Mouse (Mus musculus) WW6 (cell line): ENCODE measurements at regions not wholly inside any gene's neighbourhood (a gene's known extent, or its start where the extent isn't known, plus 50 kb on each side); places are given as distances from the start of the nearest gene placed in this dataset.
"Not testable (repeated sequence)": the region's sequence is repeated elsewhere in the genome, so short reads cannot be mapped to it uniquely, and the experiment has no call there.

Experiments used
- DNase-seq: peaks from one replicate; pipeline ENCODE4 v3.0.0-alpha.2; 2013; ENCODE audit warnings: low read depth, low spot score

DNA sequence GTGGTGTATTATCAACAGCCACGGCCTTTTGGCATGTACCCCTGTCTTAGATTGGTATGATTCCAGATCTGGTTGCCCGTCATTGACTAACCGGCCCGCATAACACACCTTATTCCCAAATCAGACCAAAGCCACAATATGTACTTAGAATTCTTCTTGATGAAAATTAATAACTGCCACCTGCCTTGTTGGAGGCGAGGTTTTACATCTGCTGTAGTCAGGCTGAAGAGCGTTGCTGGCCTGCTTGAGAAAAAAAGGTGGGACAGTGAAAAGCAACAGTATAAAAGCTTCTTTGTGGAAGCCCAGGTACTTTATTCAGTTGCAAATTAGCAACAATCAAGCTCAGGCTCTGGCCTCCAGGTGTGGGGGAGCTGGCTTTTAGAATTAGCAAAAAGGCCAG lies 223.6 kb upstream of the Car8 start:
- not testable (repeated sequence) for DNase-seq

DNA sequence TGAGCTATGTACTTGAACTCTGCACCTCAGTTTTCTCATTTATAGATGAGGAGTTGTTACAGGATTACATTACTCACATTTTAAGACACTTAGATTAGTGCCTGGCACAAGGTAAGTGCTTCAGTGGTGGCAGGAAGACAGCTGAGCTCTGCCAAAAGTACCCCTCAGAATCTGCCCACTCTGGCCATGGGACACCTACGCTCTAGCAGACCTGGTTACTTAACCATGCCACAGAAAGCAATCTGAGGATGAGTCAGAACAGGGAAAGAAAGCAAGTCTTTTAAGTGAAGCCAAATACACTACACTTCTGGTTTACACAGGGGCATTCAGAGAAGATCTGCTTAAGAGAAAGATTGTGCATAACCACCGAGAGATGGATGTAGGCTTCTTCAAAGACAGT lies 215.5 kb upstream of the Car8 start:
- no peak for DNase-seq

DNA sequence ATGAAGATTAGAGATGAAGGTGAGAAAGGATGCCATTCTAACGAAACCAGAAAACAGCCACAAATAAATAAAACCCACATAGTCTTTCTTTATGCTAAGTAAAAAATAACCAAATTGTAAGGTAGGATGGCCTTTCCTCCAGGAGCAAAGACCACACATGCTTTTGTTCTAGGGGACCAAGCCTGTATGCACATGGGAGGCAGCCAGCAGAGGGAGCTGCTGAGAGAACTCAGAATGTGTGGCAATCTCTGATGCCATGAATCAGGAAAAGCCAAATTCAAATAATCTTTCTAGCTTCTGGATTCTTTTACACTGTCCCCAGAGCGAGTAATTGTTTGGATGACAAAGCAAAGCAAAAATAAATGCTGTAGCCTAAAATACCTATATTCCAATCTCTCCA lies 193.6 kb upstream of the Car8 start:
- no peak for DNase-seq

DNA sequence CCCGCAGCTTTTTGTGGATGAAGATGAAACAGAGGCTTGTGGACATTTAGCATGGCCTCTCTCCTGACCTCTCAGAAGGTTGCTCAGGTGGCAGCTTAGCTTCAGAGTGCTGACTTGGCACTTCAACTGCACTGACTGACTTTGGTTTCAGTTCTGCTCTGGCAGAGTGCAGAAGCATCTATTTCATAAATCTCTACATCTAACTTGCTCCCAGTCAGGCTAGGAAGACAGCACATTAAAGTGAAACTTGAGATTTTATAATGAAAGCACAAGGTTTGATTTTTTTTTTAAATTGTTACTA lies 192.1 kb upstream of the Car8 start:
- no peak for DNase-seq

DNA sequence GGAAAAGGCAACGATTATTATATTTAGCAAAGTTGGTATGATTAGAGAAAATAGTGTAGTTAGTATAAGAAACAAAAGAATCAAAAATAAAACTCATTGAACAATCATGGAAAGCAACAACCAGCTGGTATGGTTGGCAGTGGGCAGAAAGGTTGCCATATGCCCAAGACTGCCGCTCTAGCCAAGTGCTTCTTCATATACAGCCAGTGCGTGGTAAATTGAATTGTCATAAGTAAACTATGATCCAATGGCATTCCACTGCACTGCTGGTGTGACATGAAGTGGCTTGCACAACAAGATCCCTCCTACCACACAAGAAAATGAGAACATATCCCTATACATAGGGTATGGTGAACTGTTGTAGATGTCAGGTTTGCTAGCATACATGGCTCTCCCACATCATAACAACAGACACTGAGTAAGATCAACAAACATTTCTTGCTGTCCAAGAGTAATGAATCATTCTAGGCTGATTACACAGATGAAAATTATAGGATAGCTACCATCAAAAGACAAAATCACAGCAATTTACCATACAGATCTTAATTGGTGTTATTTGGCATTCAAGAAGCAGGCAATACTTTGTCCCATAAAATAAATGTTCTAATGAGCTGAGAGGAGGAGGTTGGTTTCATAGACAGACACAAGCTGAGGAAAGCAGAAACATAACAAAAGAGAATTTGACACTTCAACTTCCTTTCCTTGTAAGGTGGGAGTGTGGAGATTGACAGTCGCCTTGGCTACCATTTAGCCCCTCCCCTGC lies 191.6 kb upstream of the Car8 start:
- no peak for DNase-seq

DNA sequence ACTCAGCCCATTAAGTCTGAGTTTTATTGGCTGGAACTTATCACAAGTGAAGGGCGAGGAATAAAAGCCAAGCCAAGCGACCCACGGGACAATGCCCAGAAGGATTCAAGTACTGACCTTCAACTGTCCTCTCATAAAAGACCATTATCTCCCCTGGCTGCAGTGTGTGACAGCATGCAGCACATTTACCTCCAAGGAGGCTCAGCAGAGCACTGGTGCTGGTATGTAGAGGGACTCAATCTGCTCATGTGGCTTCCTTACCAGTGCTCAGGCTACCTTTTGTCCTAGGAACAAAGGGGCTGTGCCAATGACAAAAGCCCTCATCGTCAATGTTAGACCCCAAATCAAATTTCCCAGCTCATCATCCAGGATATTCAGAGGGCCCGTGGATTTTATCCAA lies 190.9 kb upstream of the Car8 start:
- no peak for DNase-seq

DNA sequence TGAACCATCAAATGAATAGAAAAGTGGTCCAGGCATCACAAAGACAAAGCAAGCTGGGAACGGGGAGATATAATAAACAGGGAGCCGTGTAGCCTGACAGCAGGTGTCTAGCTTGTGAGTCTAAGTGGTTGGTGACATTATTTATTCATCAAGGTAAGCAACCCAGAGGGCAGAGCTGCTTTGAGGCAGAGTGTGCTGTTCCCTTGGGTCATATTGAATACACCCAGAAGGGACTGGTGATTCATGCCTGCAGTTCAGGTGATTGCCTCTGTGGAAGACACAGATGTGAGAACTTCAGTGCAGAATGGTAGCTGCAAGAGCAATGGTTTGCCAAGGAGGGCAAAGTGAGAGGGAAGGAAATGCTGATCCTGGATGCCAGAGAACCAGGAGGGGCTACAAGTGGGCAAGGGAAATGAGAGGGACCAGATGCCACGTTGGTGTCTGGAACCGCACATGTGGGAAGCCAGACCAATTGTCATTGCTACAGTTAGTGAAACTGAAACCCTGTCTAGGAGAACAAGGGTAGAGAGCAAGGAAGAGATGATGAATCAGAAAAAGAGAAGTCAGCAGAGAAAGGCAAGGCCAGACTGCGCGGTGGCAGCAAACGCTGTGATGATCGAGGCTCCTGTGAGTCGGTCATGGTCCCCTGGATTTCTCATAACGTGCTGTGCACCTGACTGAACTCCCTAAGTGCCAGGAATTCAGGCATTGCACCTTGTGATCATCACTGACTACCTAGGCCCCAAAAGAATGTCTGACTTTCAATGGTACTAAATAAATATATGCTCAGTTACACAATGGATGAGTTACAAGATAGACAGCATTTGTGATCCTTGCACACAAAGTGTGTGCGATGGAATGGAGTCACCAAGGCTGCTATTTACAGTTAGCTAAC lies 190.0 kb upstream of the Car8 start:
- DNase-seq: no peak

DNA sequence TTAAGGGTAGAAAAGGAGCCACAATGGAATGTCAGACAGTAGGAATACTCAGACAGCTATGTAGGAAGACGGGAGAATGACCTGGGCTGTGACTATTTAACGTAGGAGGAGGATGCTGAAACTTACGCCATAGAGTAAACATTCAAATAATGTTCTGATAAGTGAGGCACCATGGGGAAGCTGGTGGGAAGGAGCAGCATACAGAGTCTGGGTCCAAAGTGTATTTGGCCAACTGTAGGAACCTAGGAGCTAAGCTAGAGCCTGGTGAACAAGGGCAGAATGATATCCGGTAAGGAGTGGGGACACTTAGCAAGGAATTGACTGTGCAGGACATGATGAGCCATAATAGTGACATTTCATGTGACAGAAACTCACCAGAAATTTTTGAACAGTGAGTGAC lies 189.0 kb upstream of the Car8 start:
- DNase-seq: no peak

DNA sequence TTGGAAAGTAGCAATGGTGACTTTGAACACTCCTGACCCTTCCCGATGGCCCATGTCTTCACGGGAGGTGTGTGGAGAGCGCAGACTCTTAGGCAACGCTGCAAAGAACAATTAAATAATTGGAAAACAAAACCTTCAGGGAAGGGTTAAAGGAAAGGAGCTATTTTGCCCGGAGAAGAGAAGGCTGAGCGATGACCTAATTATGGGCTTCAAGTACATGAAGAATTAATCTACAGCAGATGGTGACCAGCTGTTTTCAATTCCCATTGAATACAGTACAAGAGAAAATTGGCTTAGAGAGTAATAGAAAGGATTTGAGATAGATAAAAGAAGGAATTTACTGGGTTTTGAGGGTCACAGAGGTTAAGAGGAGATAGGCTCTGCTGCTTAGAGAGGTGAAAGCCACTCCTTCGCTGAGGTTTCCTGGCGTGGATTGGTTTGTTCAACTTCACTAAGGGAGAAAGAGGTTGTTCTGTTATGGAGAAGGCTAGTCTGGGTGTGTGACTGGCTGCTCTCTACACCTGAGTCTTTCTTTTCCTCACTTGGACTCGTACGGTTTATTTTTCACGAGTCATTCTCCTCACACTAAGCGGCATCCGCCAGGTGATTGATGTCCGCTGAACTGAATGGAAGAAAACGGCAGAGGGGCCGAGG lies 184.7 kb upstream of the Car8 start:
- no peak for DNase-seq

DNA sequence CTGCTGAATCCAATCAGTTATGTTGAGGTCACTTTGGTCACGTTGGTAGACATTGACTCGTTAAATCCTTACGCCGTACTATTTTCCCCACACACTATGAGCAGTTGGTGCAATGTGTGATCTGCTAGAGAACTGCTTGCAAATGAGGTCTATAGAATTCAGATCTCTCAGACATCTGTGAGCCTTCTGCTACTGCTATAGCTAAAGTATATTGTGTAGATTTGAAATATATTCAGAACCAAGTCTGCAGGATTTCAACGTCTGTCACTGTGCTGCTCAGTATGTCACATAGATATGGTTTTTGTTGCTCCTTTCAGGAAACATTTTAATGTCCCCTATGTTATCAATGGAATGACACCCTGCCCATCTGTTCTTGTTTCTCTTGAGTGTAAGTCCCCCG lies 182.4 kb upstream of the Car8 start:
- DNase-seq: no peak

DNA sequence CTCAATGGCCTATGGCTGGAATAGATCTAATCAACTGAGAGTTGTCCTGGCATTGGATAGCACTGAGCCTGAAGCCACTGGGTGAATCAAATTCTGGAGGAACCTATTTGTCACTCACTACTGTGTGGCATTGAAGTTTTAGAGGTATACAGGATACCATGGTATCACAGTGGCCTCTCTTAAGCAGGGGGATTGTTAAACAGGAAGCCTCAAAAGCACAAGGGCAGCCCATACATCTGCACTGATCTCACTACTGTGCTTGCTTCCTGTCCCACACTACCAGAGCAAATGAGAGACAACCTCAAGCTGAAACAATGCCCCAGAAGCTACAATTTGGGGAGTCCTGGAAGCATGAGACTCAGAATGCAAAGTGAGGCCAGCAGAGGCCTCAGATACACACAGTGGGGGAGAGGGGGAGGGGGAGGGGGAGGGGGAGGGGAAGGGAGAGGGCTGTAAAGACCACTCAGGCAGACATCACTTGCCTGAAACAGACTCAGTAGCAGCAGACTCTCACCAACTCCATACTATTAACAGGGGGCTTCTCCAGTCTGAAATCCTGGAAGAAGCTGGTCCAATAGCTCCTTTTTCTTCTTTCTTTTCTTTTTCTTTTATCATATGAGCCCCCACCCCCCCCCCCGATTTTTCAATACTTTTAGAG lies 179.7 kb upstream of the Car8 start:
- DNase-seq: no peak

DNA sequence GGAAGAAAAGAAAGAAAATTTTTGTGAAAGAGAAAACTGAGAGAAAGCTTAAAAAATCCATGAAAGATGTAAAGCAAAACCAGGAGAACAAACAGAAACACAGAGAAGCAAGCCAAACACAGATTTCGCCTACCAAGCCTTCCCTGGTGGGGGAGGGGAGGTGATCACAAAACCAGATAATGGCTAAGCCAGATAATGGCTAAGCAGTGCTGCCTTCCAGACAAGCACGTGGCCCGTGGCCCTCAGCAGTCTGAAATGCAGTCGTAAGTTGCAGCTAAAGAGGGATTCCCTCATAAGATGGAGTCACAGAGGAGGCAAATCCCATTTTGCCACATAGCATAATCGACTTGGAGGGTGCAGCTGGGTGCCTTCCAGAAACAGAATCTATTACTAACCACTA lies 179.0 kb upstream of the Car8 start:
- no peak for DNase-seq

DNA sequence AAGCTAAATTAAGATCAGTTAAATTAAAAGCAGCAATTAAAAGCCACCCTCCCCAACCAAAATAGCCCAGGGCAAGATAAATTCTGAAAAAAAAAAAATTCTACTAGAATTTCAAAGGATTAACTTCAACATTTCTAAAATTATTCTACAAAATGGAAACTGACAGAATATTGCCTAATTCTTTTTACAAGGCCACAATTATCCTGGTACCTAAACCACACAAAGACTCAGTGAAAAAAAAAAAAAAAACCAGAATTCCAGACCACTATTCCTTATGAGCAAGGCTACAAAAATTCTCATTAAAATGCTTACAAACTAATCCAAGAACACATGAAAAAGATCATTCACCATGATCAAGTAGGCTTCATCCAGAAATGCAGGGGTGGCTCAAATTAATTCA lies 174.5 kb upstream of the Car8 start:
- no peak for DNase-seq

DNA sequence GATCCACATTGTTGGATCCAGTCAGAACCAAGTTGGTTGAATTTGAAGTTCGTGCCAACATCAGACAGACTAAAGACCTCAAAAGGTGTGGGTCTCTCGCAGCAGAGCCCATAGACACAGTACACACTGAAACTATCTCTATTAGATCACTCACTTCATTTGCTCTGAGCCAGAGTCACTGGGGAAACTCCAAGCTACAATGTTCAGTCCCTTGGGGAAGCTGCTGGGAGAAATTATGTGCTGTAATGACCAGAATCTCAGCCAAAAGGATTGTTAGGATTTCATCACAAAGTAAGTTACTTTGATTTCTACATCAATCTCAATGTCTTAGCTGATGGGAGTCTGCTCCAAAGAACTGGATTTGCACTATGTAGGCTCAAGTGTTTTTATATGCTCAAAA lies 161.2 kb upstream of the Car8 start:
- DNase-seq: no peak

DNA sequence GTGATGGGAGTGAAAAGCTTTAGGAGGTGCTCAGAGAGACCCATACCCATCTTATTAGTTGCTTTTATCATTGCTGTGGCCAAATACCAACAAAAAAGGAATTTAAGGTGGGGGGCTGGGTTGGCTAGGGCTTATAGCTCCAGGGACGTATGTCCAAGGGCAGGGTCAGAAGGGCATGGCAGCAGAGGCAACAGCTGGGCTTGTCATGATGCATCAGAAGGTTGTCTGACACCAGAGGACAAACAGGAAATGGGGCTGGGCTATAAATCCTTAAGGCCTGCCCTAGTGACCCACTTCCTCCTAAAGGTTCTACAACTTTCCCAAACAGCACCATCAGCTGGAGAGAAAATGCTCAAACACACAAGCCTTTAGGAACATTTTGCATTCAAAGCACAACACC lies 160.6 kb upstream of the Car8 start:
- no peak for DNase-seq

DNA sequence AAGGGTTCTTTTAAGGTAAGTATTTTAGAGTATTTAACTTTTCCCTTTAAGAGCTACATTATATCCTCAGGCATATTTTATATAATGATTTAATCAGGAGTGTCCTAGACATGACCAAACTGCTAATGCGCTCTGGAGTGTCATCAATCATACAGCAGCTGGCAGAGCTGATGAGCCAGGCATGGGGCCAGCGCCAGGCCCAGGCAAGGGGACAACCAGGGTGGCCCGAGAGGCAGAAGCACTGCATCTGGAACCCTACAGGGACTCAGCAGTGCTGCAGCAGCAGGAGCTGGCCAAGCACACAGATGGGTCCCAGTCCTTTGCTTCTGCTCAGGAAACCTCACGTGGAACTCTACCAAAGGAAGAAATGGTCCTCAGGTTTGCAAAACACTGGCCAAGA lies 160.1 kb upstream of the Car8 start:
- no peak for DNase-seq

DNA sequence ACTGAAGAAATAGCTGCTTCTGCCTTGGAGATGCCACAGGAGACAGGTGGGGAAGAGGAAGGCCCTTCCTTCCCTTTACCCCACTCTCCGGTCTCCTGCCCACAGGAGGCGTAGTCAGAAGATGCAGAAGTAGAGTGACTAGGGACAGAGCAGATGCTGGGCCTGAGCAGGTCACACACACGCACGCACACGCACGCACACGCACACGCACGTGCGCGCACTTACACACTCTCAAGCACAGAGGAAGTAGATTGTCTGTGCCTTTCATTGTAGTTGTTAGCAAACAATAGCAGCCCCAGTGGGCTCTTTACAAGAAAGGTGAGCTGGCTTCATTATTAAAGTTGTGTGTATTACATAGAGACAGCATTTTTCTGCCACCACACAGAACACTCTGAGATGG lies 144.3 kb upstream of the Car8 start:
- DNase-seq: no peak

DNA sequence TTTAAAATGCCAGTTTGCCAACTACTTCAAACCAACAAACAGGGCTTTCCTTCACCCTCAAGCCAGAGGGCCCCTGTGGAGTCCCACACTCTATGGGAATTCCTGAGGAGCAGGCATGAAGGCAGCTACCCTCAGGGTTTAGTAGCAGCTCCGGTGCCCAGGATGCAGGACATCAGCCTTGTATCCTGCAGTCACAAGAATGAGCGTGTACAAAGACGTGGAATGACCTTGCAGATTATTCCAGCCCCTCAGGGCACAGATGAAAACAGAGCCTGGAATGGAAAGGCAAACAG lies 143.2 kb upstream of the Car8 start:
- no peak for DNase-seq

DNA sequence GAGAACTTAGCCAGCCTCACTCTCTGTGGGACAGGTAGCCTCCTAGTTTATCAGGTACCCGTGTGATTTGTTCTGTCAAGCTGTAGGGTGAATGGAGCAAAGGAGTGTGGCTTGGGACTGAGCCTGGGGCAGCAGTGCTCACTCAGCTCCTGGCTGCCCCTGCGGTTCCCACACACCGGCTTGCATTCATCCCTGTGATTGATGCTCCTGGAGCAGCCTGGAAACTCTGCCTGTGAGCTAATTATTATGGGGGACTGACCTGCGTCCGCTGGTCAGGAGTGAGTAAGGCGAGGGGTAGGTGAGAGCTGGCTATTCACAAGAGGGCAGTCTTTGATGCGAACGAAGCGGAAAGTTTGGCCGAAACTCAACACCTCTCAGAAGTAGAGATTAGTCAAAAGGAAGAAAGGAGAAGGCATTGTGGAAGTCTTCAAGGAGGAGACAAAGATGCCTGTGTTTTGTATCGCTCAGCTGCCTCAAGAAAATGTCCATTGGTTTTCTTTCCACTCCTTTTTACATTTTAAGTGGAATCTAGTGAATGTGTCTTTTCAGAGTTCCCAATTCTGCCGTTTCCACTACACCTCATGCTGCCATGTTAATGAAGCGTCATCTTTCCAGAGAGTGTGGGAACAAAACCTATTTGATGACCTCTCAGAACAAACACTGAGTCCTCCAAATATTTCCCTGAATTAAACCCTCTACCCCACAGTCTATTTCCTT lies 142.7 kb upstream of the Car8 start:
- no peak for DNase-seq

DNA sequence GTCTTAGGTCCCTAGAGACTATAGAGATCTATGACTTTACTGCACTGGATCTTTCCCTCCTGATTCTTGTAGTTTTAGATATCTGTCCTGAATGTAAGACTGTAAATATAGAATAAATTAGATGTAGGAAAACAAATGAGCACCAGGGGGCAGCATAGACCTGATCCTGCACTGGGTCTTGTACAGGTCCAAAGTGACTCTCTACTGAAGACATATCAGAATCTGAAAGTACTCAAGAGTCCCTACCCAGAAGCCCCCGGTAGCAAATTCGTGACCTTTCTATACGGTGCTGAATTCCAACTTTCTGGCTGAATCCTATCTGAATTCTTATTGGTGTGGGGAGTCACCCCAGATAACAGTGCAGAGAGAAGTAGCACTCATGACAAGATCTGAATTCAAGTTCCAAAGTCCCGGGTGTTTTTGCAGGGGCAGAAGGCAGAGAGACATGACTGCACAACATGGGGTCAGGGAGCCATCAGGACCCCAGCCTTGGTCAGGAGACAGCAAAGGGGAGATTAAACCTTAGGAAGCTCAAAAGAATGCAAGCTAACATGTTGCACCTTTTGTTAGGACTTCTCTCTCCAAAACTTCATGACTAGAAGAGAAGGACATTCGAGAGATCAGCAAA lies 142.0 kb upstream of the Car8 start:
- DNase-seq: peak; percentile 26

DNA sequence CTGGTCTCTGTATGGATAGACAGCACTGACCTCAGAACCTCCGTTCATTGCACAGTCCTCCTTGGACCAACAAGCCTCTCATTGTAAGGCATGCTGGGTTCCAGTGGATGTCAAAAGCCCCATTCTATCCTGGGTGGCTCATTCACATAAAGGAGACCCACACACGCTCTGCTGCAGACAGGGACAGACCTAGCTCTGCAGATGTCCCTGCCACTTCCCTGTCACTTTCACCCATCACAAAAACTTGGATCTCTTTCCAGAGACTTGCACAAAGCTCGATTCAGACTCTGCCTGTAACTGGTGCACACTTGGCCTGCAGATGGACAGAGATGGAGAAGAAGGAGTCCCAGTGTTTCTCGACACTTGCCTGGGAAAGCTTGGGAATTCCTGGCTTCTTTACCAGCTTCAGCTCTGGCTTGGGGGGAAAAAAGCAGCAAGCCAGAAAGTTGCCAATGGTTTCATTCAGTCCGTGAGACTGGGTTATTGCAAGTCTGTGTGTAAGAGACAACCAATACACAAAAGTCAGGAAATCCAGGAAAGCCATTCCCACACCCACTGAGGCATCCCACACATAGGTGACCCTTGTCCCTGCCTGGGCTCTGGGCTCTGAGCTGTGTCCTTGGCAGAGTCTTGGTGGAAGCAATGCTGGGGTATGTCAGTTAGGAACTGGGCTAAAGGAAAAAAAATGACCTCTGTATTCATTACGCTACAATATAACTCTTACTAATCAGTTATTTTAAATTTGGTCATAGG lies 136.1 kb upstream of the Car8 start:
- DNase-seq: no peak
